Mouse (Mus musculus) urinary bladder, postnatal 4 days (tissue): ENCODE measurements at regions not wholly inside any gene's neighbourhood (a gene's known extent, or its start where the extent isn't known, plus 50 kb on each side); places are given as distances from the start of the nearest gene placed in this dataset.

Experiments used
- DNase-seq, 2 experiments: peaks; one replicate each; pipeline ENCODE4 v3.0.0; 2021 to 2022; ENCODE audit warnings: low spot score in 2 of 2

- DNase-seq, result no peak
Measured at GRCm38 (mm10) chr1:80131354-80131753, 86.9 kb downstream of the Fam124b start.

- no peak for DNase-seq
Measured at GRCm38 (mm10) chr1:80123966-80124365, 94.3 kb downstream of the Fam124b start.

GRCm38 (mm10) chr1:80115913-80116312 is 102.4 kb downstream of the Fam124b start:
- no peak for DNase-seq

- no peak for DNase-seq
Measured at GRCm38 (mm10) chr1:80107747-80108476, 110.4 kb downstream of the Fam124b start.

GRCm38 (mm10) chr1:80106269-80106668 is 112.0 kb downstream of the Fam124b start:
- no peak for DNase-seq

GRCm38 (mm10) chr1:80098266-80098665 is 120.0 kb downstream of the Fam124b start:
- no peak for DNase-seq

GRCm38 (mm10) chr1:80091800-80092199 is 126.5 kb downstream of the Fam124b start:
- no peak for DNase-seq

- no peak for DNase-seq
Measured at GRCm38 (mm10) chr1:80091350-80091749, 126.9 kb downstream of the Fam124b start.

- no peak for DNase-seq
Measured at GRCm38 (mm10) chr1:80088651-80089050, 129.6 kb downstream of the Fam124b start.

- no peak for DNase-seq
Measured at GRCm38 (mm10) chr1:80076357-80076756, 141.9 kb downstream of the Fam124b start.

- DNase-seq, result no peak
Measured at GRCm38 (mm10) chr1:80074376-80074775, 143.9 kb downstream of the Fam124b start.

GRCm38 (mm10) chr1:80073950-80074349 is 144.3 kb downstream of the Fam124b start:
- no peak for DNase-seq

GRCm38 (mm10) chr1:80069141-80069540 is 149.1 kb downstream of the Fam124b start:
- no peak for DNase-seq

GRCm38 (mm10) chr1:80062121-80062520 is 156.2 kb downstream of the Fam124b start:
- no peak for DNase-seq

GRCm38 (mm10) chr1:80061632-80062031 is 156.6 kb downstream of the Fam124b start:
- DNase-seq, result no peak

- no peak for DNase-seq
Measured at GRCm38 (mm10) chr1:80045141-80045540, 173.1 kb downstream of the Fam124b start.

GRCm38 (mm10) chr1:80040409-80040808 is 177.9 kb downstream of the Fam124b start:
- no peak for DNase-seq

- DNase-seq, result no peak
Measured at GRCm38 (mm10) chr1:80039891-80040290, 178.4 kb downstream of the Fam124b start.

GRCm38 (mm10) chr1:80039161-80039560 is 178.2 kb upstream of the Serpine2 start:
- DNase-seq, result no peak

GRCm38 (mm10) chr1:80038059-80038458 is 177.1 kb upstream of the Serpine2 start:
- no peak for DNase-seq

- no peak for DNase-seq
Measured at GRCm38 (mm10) chr1:80036436-80036835, 175.5 kb upstream of the Serpine2 start.

GRCm38 (mm10) chr1:80033522-80033921 is 172.5 kb upstream of the Serpine2 start:
- DNase-seq, result no peak

- DNase-seq, result no peak
Measured at GRCm38 (mm10) chr1:80033121-80033520, 172.1 kb upstream of the Serpine2 start.

GRCm38 (mm10) chr1:80032464-80032863 is 171.5 kb upstream of the Serpine2 start:
- DNase-seq, result no peak
